Mouse (Mus musculus): ENCODE results near the gene Kdm5a. TPM values are rescaled to one million over a fixed set of nuclear protein-coding genes. Genes with fewer than 3 reads are reported as not detected.
A peak's percentile ranks its signal among the peaks of the same experiment; 100 is the strongest.

Kdm5a gene
- polyA plus RNA-seq, 1 experiment from 2014 or later: 61.6 TPM

DNA sequence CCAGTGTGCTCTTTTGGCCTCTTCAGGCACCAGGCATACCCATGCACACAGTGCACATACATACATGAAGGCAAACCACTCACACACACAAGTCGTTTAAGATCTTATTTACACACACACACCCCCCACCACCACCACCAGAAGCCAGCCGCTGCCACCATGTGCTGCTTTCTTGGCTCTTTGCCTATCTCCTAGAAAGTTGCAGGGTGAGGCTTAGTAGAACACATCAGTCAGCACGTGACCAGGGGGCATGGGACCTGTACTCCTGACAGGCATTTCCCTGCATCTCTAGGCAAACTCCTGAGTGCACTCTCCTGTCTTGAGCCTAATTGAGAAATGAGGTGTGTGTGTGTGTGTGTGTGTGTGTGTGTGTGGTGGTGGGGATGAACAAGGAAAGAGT is 121.1 kb downstream of the Kdm5a start:
- Histone ChIP-seq H3K4me2 (ENCODE audit: low read depth) (no peak overlapping the region), H3K27ac (ENCODE audit: low read depth, low read length) (no peak overlapping the region), H3K9ac (ENCODE audit: low read length) (no peak overlapping the region), H3K4me3 (ENCODE audit: low read depth, low read length) (no peak overlapping the region), H3K27me3 (ENCODE audit: control insufficient read depth, insufficient read depth, low read length) (no peaks in the 10 kb centered on the region), H3K36me3 (ENCODE audit: control insufficient read depth, insufficient read depth, low read length) (no peaks in the 10 kb centered on the region), H3K4me1 (ENCODE audit: control insufficient read depth, insufficient read depth, low read length) (no peaks in the 10 kb centered on the region), H3K9me3 (ENCODE audit: control insufficient read depth, low read length) (no peaks in the 10 kb centered on the region)
- ATAC-seq (ENCODE audit: insufficient read depth, low FRiP score, low TSS enrichment): no peak
- no peak for DNase-seq (ENCODE audit: low spot score)
- 88% methylated on average over 3 of the region's 3 CpGs for WGBS

DNA sequence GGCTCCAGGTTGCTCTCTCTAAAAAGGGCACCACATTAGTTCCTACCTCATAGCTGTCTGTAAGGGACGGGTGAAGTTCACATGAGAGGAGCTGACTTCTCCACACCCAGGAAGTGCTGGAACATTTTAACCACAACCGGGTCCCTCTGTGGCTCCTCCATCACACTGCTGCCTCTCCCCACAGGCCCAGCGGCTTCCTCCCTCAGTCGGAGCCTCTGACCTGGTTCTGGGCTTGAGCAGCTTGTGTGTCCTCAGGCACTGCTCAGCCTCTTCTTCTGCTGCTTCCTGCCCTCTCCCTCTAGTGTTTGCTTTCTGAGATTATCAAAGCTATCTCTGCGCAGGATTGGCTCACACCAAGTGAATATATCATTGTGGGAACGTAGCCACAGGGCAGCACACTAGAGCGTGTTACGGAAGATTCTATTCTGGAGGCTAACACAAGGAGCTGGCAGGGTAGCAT is 122.2 kb downstream of the Kdm5a start:
- Histone ChIP-seq H3K4me2 (ENCODE audit: low read depth) (no peak overlapping the region), H3K4me1 (ENCODE audit: control insufficient read depth, insufficient read depth, low read length) (no peaks in the 10 kb centered on the region), H3K27me3 (ENCODE audit: control insufficient read depth, insufficient read depth, low read length) (no peaks in the 10 kb centered on the region; the same call in 1 of the 2 replicates), H3K9me3 (ENCODE audit: control insufficient read depth, low read length) (no peaks in the 10 kb centered on the region), H3K27ac (ENCODE audit: low read depth, low read length) (no peak overlapping the region), H3K4me3 (ENCODE audit: low read depth, low read length) (no peak overlapping the region), H3K9ac (ENCODE audit: low read length) (no peak overlapping the region), H3K36me3 (ENCODE audit: control insufficient read depth, insufficient read depth, low read length) (no peaks in the 10 kb centered on the region)
- no peak for DNase-seq (ENCODE audit: low spot score)
- no peak for ATAC-seq (ENCODE audit: insufficient read depth, low FRiP score, low TSS enrichment)
- WGBS: 76% methylated on average over 8 of the region's 8 CpGs

DNA sequence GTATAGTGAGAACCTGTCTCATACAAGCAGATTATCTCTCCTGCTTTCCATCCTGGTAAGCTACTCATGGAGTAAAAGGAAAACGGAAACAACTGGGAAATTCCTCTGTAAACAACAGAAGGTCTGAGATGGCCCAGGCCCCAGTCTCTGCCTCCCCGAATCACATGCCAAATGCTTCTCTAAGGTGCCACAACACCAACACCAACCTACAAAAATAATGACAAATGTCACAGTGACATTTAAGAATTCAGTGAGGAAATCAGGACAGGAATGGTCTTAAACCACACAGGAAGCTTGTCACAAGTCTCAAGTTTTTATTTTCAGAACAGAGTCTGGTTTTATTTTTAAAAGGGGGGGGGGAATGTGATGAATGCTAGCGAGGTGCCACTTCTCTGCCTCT is 124.7 kb downstream of the Kdm5a start:
- H3K4me3 ChIP-seq (ENCODE audit: low read depth, low read length): no peak overlapping the region
- DNase-seq (ENCODE audit: low spot score) (no peak), ATAC-seq (ENCODE audit: insufficient read depth, low FRiP score, low TSS enrichment) (no peak)
- H3K36me3 ChIP-seq (ENCODE audit: control insufficient read depth, insufficient read depth, low read length): no peaks in the 10 kb centered on the region
- no peak overlapping the region for H3K4me2 ChIP-seq (ENCODE audit: low read depth)
- H3K27ac ChIP-seq (ENCODE audit: low read depth, low read length): no peak overlapping the region
- WGBS: 71% methylated on average over 3 of the region's 3 CpGs
- no peaks in the 10 kb centered on the region for H3K9me3 ChIP-seq (ENCODE audit: control insufficient read depth, low read length)
- peaks cover 13% of the 10 kb centered on the region for H3K4me1 ChIP-seq (ENCODE audit: control insufficient read depth, insufficient read depth, low read length)
- H3K27me3 ChIP-seq (ENCODE audit: control insufficient read depth, insufficient read depth, low read length): peaks cover 16% of the 10 kb centered on the region
- H3K9ac ChIP-seq (ENCODE audit: low read length): no peak overlapping the region

DNA sequence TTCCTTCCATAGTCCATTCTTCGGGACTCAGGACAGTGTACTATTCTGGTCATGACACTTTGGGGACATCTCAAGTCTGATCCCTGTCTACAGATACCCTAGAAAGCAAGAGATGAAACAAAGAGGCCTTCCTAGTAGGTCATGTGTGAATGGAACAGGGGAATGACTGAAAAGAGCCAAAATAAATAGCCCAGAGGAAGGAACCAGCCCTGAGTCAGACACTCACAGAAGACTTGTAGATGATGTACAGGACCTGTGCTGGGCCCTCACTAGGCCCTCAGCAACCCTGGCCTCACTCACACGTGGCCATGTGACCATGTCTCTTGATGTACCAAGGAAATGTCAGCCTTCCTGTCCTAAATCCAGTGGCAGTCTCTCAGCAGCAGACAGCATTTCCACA is 125.5 kb downstream of the Kdm5a start:
- no peak for DNase-seq (ENCODE audit: low spot score)
- H3K36me3 ChIP-seq (ENCODE audit: control insufficient read depth, insufficient read depth, low read length): no peaks in the 10 kb centered on the region
- no peak overlapping the region for H3K4me3 ChIP-seq (ENCODE audit: low read depth, low read length)
- no peaks in the 10 kb centered on the region for H3K9me3 ChIP-seq (ENCODE audit: control insufficient read depth, low read length)
- ATAC-seq (ENCODE audit: insufficient read depth, low FRiP score, low TSS enrichment): no peak
- H3K4me2 ChIP-seq (ENCODE audit: low read depth): no peak overlapping the region
- no peak overlapping the region for H3K27ac ChIP-seq (ENCODE audit: low read depth, low read length)
- peaks cover 13% of the 10 kb centered on the region for H3K4me1 ChIP-seq (ENCODE audit: control insufficient read depth, insufficient read depth, low read length)
- 61% methylated on average over 2 of the region's 2 CpGs for WGBS
- no peak overlapping the region for H3K9ac ChIP-seq (ENCODE audit: low read length)
- H3K27me3 ChIP-seq (ENCODE audit: control insufficient read depth, insufficient read depth, low read length): peaks cover 18% of the 10 kb centered on the region

DNA sequence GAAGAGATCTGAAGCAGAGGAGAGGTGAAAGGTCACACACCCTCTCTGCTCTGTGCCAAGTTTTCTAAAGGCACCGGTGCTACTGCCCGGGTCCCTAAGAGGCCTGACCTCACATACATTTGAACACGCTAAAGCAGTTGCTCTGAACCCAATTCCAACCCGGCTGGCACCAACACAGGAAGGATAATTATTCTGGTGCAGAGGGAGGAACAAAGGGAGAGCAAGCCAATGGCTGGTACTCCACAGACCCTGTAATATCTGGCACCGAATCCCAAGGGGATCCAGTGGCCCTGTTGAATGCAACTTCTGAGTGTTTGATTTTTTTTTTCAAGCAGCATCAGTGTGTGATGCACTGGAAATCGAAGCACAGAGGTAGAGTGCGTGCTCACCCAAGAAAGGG is 127.1 kb downstream of the Kdm5a start:
- H3K4me3 ChIP-seq (ENCODE audit: low read depth, low read length): no peak overlapping the region
- no peak for DNase-seq (ENCODE audit: low spot score)
- WGBS: 45% methylated on average over 7 of the region's 7 CpGs
- peaks cover 13% of the 10 kb centered on the region for H3K4me1 ChIP-seq (ENCODE audit: control insufficient read depth, insufficient read depth, low read length)
- H3K9me3 ChIP-seq (ENCODE audit: control insufficient read depth, low read length): no peaks in the 10 kb centered on the region
- no peak overlapping the region; the same call in 1 of the 2 replicates for H3K4me2 ChIP-seq (ENCODE audit: low read depth)
- H3K36me3 ChIP-seq (ENCODE audit: control insufficient read depth, insufficient read depth, low read length): no peaks in the 10 kb centered on the region
- H3K27me3 ChIP-seq (ENCODE audit: control insufficient read depth, insufficient read depth, low read length): peaks cover 20% of the 10 kb centered on the region
- H3K27ac ChIP-seq (ENCODE audit: low read depth, low read length): no peak overlapping the region
- no peak overlapping the region for H3K9ac ChIP-seq (ENCODE audit: low read length)
- no peak for ATAC-seq (ENCODE audit: insufficient read depth, low FRiP score, low TSS enrichment)

DNA sequence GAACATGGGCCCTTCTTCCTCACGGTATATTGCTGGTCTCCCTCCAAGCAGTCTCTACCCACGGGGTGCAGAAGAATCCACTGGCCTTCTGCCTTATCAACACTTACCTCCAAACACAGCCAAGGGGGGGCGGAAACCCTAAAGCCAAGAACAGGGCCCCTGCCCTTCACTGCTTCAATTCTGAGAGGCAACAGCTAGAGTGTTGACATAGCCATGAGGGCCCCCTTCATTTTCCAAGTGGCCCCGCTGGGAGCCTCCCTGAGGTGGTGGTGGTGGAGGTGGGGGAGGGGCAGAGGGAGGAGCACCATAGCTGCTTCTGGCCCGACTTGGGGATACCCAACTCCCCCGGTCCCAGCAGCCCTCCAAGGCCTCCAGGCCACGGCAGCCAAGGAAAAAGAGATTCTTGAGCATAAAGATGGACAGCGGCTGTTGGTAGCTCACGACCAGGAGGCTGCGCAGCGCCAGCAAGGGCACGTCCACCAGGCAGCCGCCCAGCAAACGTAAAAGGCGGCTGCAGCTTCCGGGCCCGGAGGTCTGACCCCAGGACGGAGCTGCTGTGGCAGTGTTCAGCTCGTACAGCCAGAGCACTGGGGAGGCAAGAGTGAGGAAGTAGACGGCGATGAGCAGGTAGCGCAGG is 128.1 kb downstream of the Kdm5a start:
- 12% methylated on average over 22 of the region's 22 CpGs for WGBS
- Histone ChIP-seq H3K9ac (ENCODE audit: low read length) (peak overlapping the region; percentile 82), H3K27ac (ENCODE audit: low read depth, low read length) (no peak overlapping the region), H3K4me2 (ENCODE audit: low read depth) (peak overlapping the region; percentile 89), H3K36me3 (ENCODE audit: control insufficient read depth, insufficient read depth, low read length) (no peaks in the 10 kb centered on the region), H3K4me1 (ENCODE audit: control insufficient read depth, insufficient read depth, low read length) (peaks cover 13% of the 10 kb centered on the region), H3K27me3 (ENCODE audit: control insufficient read depth, insufficient read depth, low read length) (peaks cover 20% of the 10 kb centered on the region), H3K9me3 (ENCODE audit: control insufficient read depth, low read length) (no peaks in the 10 kb centered on the region), H3K4me3 (ENCODE audit: low read depth, low read length) (peak overlapping the region; percentile 70)
- ATAC-seq (ENCODE audit: insufficient read depth, low FRiP score, low TSS enrichment) (0 out of 2 replicates have a peak, but pooled peaks have one; percentile 1), DNase-seq (ENCODE audit: low spot score) (no peak)

DNA sequence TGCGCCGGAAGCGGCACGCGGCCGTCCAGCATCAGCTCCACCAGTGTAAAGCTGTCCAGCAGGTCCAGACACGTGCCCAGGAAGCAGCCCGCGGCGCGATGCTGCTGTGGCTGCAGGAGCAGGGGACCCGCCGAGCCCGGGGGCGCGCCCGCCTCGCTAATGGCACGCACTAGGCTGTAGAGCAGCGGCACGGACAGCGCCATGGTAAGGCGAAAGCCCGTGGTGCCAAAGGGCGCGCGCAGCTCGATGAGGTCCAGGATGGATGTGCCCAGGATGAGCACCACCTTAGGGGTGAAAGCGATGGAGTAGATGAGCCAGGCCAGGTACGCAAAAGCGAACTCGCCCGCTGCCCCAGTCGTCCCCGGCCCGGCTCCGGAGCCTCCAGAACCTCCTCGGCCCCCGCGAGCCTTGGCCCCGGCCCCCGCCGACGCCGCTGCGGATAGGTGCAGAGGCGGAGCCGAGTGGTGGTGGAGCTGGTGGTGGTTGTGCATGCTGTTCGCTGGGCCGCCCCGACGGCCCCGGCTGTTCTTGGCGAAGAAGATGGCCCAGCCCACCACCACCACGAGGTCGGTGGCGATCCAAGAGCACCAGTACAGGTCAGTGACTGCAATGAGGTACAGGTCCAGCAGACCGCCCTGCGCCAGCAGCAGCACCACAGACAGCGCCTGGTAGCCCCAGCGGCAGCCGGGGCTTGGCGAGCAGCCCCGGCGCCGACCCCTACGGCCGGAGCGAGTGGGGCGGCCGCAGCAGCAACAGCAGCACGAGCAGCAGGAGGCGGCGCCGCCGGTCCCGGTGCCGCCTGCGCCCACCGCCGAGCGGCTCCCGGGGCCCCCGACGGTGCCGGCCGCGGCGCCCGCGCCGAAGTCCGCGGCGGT is 128.8 kb downstream of the Kdm5a start:
- ATAC-seq (ENCODE audit: insufficient read depth, low FRiP score, low TSS enrichment) (peak; percentile 14; the same call in 1 of the 2 replicates), DNase-seq (ENCODE audit: low spot score) (peak; percentile 62)
- WGBS: under 1% methylated on average over 90 of the region's 95 CpGs
- peaks cover 13% of the 10 kb centered on the region for H3K4me1 ChIP-seq (ENCODE audit: control insufficient read depth, insufficient read depth, low read length)
- peak overlapping the region; percentile 82 for H3K9ac ChIP-seq (ENCODE audit: low read length)
- H3K27me3 ChIP-seq (ENCODE audit: control insufficient read depth, insufficient read depth, low read length): peaks cover 20% of the 10 kb centered on the region
- no peaks in the 10 kb centered on the region for H3K36me3 ChIP-seq (ENCODE audit: control insufficient read depth, insufficient read depth, low read length)
- H3K27ac ChIP-seq (ENCODE audit: low read depth, low read length): peak overlapping the region; percentile 81
- H3K4me3 ChIP-seq (ENCODE audit: low read depth, low read length): peak overlapping the region; percentile 70
- peak overlapping the region; percentile 89 for H3K4me2 ChIP-seq (ENCODE audit: low read depth)
- no peaks in the 10 kb centered on the region for H3K9me3 ChIP-seq (ENCODE audit: control insufficient read depth, low read length)

DNA sequence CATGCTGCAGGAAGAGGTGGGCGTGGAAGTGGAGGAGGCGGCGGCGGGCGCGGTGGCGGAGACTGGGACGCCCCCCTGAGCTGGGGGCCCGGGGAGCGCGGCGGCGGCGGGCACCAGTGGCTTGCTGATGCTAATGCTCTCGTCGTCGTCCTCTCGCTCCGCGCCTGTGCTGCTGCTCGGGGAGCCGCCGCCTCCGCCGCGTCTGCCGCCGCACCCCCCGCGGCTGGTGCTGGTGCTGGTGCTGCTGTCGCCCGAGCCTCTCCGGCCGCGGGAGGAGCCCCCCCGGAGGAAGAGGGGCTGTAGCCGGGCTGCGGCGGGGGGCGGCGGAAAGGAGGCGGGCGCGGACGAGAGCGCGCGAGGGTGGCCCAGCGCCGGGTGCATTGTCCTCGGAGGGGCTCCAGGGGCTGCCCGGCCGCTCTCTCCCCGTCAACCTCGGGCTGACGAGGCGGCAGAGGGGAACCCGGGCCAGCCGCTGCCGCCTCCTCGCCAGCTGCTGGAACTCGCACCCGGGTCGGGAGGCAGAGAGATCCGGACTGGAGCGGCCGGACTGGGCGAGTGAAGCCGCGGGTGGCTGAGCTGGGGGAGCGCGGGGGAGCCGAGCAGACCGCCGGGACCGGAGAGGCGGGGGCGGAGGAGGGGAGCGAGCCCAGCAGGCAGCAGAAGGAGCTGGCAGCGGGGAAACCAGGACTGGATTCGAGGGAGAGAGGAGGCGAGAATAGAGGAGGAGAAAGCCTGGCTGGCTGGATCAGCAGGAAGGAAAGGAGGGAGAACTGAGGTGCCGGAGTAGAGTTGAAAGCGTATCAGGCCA is 129.7 kb downstream of the Kdm5a start, which contains the start of gene Tmem121b:
TSS of gene Tmem121b (minus strand) at position 434 of the 808 bp plus-strand sequence.
- peak within 1 kb of the TSS; percentile 70 for H3K4me3 ChIP-seq (ENCODE audit: low read depth, low read length)
- peak within 1 kb of the TSS; percentile 89 for H3K4me2 ChIP-seq (ENCODE audit: low read depth)
- H3K9ac ChIP-seq (ENCODE audit: low read length): peak within 1 kb of the TSS; percentile 82
- DNase-seq (ENCODE audit: low spot score) (peak; percentile 90), ATAC-seq (ENCODE audit: insufficient read depth, low FRiP score, low TSS enrichment) (peak; percentile 84)
- peak within 1 kb of the TSS; percentile 81 for H3K27ac ChIP-seq (ENCODE audit: low read depth, low read length)
- H3K9me3 ChIP-seq (ENCODE audit: control insufficient read depth, low read length): no peaks in the 10 kb centered on the region
- H3K36me3 ChIP-seq (ENCODE audit: control insufficient read depth, insufficient read depth, low read length): no peaks in the 10 kb centered on the region
- peaks cover 13% of the 10 kb centered on the region for H3K4me1 ChIP-seq (ENCODE audit: control insufficient read depth, insufficient read depth, low read length)
- under 1% methylated on average over 64 of the region's 84 CpGs for WGBS
- peaks cover 20% of the 10 kb centered on the region for H3K27me3 ChIP-seq (ENCODE audit: control insufficient read depth, insufficient read depth, low read length)
